Mouse (Mus musculus): ENCODE data around the gene Tnr. TPM values are rescaled to one million over a fixed set of nuclear protein-coding genes. Genes with fewer than 3 reads are reported as not detected.

The Tnr gene
- total and polyA plus RNA-seq, 3 experiments, result 0.03 to 0.23 (median 0.06) TPM

GRCm38 (mm10) chr1:159800366-159800765 is 276.8 kb downstream of the Tnr start:
- intact Hi-C loops (cut with DNase I), result no loop called here

GRCm38 (mm10) chr1:159801753-159802152 is 278.2 kb downstream of the Tnr start:
- DNase-seq, result no peak
- no peak overlapping the region for H3K4me3 ChIP-seq
- no peaks in the 10 kb centered on the region for H3K79me2 ChIP-seq (replicated peaks; ENCODE audit: control insufficient read depth, insufficient read depth, low read length)
- TF ChIP-seq POLR2A (IDR thresholded peaks at IDR 0.05; ENCODE audit: insufficient read depth, low read depth, low read length), result no peak
- TF ChIP-seq CTCF (IDR thresholded peaks at IDR 0.05), result no peak
- TF ChIP-seq EP300 (IDR thresholded peaks at IDR 0.05; ENCODE audit: insufficient read depth, low read depth, low read length), result no peak
- no peaks in the 10 kb centered on the region for H3K27me3 ChIP-seq (ENCODE audit: control insufficient read depth, insufficient read depth, low read length)
- no peaks in the 10 kb centered on the region for H3K36me3 ChIP-seq (ENCODE audit: control insufficient read depth, insufficient read depth, low read length)
- no peaks in the 10 kb centered on the region for H3K4me1 ChIP-seq (ENCODE audit: control insufficient read depth, insufficient read depth, low read length)
- H3K27ac ChIP-seq, result no peak overlapping the region
- H3K9ac ChIP-seq (ENCODE audit: low read depth, low read length), result no peak overlapping the region
- WGBS, result 58% methylated on average over 4 of the region's 4 CpGs
- intact Hi-C loops (cut with DNase I), result no loop called here

More at GRCm38 (mm10) chr1:159800366-159800765, 276.8 kb downstream of the Tnr start:
- WGBS, result 72% methylated on average over 5 of the region's 5 CpGs
- no peaks in the 10 kb centered on the region for H3K36me3 ChIP-seq (ENCODE audit: control insufficient read depth, insufficient read depth, low read length)
- H3K27me3 ChIP-seq (ENCODE audit: control insufficient read depth, insufficient read depth, low read length), result no peaks in the 10 kb centered on the region
- no peaks in the 10 kb centered on the region for H3K4me1 ChIP-seq (ENCODE audit: control insufficient read depth, insufficient read depth, low read length)
- TF ChIP-seq CTCF (IDR thresholded peaks at IDR 0.05) (no peak), POLR2A (IDR thresholded peaks at IDR 0.05; ENCODE audit: insufficient read depth, low read depth, low read length) (no peak), EP300 (IDR thresholded peaks at IDR 0.05; ENCODE audit: insufficient read depth, low read depth, low read length) (no peak)
- H3K4me3 ChIP-seq, result no peak overlapping the region
- no peak overlapping the region for H3K9ac ChIP-seq (ENCODE audit: low read depth, low read length)
- H3K27ac ChIP-seq, result no peak overlapping the region
- no peaks in the 10 kb centered on the region for H3K79me2 ChIP-seq (replicated peaks; ENCODE audit: control insufficient read depth, insufficient read depth, low read length)
- no peak for DNase-seq

- Histone ChIP-seq H3K79me2 (replicated peaks; ENCODE audit: control insufficient read depth, insufficient read depth, low read length) (no peaks in the 10 kb centered on the region), H3K36me3 (ENCODE audit: control insufficient read depth, insufficient read depth, low read length) (no peaks in the 10 kb centered on the region), H3K9ac (ENCODE audit: low read depth, low read length) (no peak overlapping the region), H3K27me3 (ENCODE audit: control insufficient read depth, insufficient read depth, low read length) (no peaks in the 10 kb centered on the region), H3K4me1 (ENCODE audit: control insufficient read depth, insufficient read depth, low read length) (no peaks in the 10 kb centered on the region), H3K4me3 (no peak overlapping the region), H3K27ac (no peak overlapping the region)
- TF ChIP-seq CTCF (IDR thresholded peaks at IDR 0.05) (no peak), EP300 (IDR thresholded peaks at IDR 0.05; ENCODE audit: insufficient read depth, low read depth, low read length) (no peak), POLR2A (IDR thresholded peaks at IDR 0.05; ENCODE audit: insufficient read depth, low read depth, low read length) (no peak)
- intact Hi-C loops (cut with DNase I), result no loop called here
- no peak for DNase-seq
Measured at GRCm38 (mm10) chr1:159803711-159804110, 280.1 kb downstream of the Tnr start.

- Histone ChIP-seq H3K27me3 (ENCODE audit: control insufficient read depth, insufficient read depth, low read length) (no peaks in the 10 kb centered on the region), H3K27ac (no peak overlapping the region), H3K79me2 (replicated peaks; ENCODE audit: control insufficient read depth, insufficient read depth, low read length) (no peaks in the 10 kb centered on the region), H3K4me3 (no peak overlapping the region), H3K9ac (ENCODE audit: low read depth, low read length) (no peak overlapping the region), H3K36me3 (ENCODE audit: control insufficient read depth, insufficient read depth, low read length) (no peaks in the 10 kb centered on the region), H3K4me1 (ENCODE audit: control insufficient read depth, insufficient read depth, low read length) (peaks cover 2% of the 10 kb centered on the region)
- WGBS, result 35% methylated on average over 3 of the region's 3 CpGs
- no peak for DNase-seq
- TF ChIP-seq CTCF (IDR thresholded peaks at IDR 0.05) (no peak), EP300 (IDR thresholded peaks at IDR 0.05; ENCODE audit: insufficient read depth, low read depth, low read length) (no peak), POLR2A (IDR thresholded peaks at IDR 0.05; ENCODE audit: insufficient read depth, low read depth, low read length) (no peak)
- intact Hi-C loops (cut with DNase I), result no loop called here
Measured at GRCm38 (mm10) chr1:159809493-159809892, 285.9 kb downstream of the Tnr start.

- DNase-seq, result no peak
- intact Hi-C loops (cut with DNase I), result no loop called here
- Histone ChIP-seq H3K9ac (ENCODE audit: low read depth, low read length) (no peak overlapping the region), H3K79me2 (replicated peaks; ENCODE audit: control insufficient read depth, insufficient read depth, low read length) (no peaks in the 10 kb centered on the region), H3K4me1 (ENCODE audit: control insufficient read depth, insufficient read depth, low read length) (peaks cover 2% of the 10 kb centered on the region), H3K27me3 (ENCODE audit: control insufficient read depth, insufficient read depth, low read length) (no peaks in the 10 kb centered on the region), H3K4me3 (no peak overlapping the region), H3K36me3 (ENCODE audit: control insufficient read depth, insufficient read depth, low read length) (no peaks in the 10 kb centered on the region), H3K27ac (no peak overlapping the region)
- no peak for TF ChIP-seq CTCF (IDR thresholded peaks at IDR 0.05)
- TF ChIP-seq EP300 (IDR thresholded peaks at IDR 0.05; ENCODE audit: insufficient read depth, low read depth, low read length), result no peak
- WGBS, result 73% methylated on average over 2 of the region's 2 CpGs
Measured at GRCm38 (mm10) chr1:159811805-159812204, 288.2 kb downstream of the Tnr start.

- H3K4me1 ChIP-seq (ENCODE audit: control insufficient read depth, insufficient read depth, low read length), result peaks cover 2% of the 10 kb centered on the region
- H3K27ac ChIP-seq, result no peak overlapping the region
- DNase-seq, result peak; percentile 19 to 23
- no peak overlapping the region for H3K9ac ChIP-seq (ENCODE audit: low read depth, low read length)
- 5% methylated on average over 7 of the region's 8 CpGs for WGBS
- H3K36me3 ChIP-seq (ENCODE audit: control insufficient read depth, insufficient read depth, low read length), result no peaks in the 10 kb centered on the region
- H3K4me3 ChIP-seq, result no peak overlapping the region
- intact Hi-C loops (cut with DNase I), result no loop called here
- no peak for TF ChIP-seq CTCF (IDR thresholded peaks at IDR 0.05)
- no peak for TF ChIP-seq POLR2A (IDR thresholded peaks at IDR 0.05; ENCODE audit: insufficient read depth, low read depth, low read length)
- no peak for TF ChIP-seq EP300 (IDR thresholded peaks at IDR 0.05; ENCODE audit: insufficient read depth, low read depth, low read length)
- H3K27me3 ChIP-seq (ENCODE audit: control insufficient read depth, insufficient read depth, low read length), result no peaks in the 10 kb centered on the region
- no peaks in the 10 kb centered on the region for H3K79me2 ChIP-seq (replicated peaks; ENCODE audit: control insufficient read depth, insufficient read depth, low read length)
Measured at GRCm38 (mm10) chr1:159812820-159813411, 289.3 kb downstream of the Tnr start.
